Mouse (Mus musculus) E14TG2a.4 (cell line): ENCODE measurements around the gene Chrm4.

Source experiments
- CTCF ChIP-seq: conservative IDR thresholded peaks from 2 replicates; pipeline ENCODE4 v1.5.1; 2014; ENCODE audit warnings: low read length
- NANOG ChIP-seq: IDR thresholded peaks from 2 replicates; pipeline ENCODE4 v1.6.1; 2014; ENCODE audit warnings: borderline replicate concordance, low read length, mixed read lengths
- POU5F1 ChIP-seq: IDR thresholded peaks from 2 replicates; pipeline ENCODE4 v1.6.1; 2014; ENCODE audit warnings: low read length, borderline replicate concordance

DNA sequence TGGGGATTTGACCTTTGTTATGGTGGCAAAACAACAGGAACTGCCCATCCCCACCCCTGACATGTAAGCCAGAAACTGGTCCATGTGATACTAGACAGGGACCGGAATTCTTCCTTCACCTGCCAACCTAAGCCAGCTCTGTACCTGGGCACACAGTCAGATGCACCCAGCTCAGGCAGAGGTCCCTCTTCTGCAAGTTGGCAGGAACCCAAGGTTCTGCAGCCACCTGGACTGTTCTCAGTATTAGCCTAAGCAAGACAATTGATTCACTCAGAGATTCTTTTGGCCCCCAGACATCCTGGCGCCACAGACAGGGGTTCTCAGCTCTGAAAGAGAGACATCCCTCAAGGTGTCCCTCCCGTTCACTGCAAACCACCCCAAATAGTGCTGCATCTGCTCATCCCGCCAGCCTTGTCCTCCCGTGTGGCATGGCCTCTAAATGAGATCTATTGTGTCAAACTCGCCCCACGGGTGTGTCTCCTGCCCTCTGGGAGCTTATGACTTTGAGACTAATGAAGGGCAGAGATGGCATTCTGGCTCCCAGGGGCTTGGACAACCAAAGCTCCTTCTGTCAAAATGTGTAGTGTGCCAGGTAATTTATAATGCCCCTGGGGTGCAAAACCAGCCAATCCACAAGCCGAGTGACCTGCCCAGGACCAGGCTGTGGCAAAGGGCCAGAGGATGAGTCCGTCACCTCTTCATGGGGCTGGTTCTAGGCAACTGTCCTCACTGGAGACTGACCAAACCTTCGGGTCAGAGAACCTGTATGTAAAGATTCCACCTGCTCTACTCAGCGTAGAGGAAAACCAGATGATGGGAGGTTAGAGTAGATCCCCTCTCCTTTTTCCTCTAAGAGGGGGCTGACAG is 32.7 kb downstream of the Chrm4 start:
- TF ChIP-seq CTCF (no peak), POU5F1 (no peak), NANOG (no peak)
